Mouse (Mus musculus) heart, adult 11 months (tissue): ENCODE data around the gene Gm49361.
"Not testable (repeated sequence)": the region's sequence is repeated elsewhere in the genome, so short reads cannot be mapped to it uniquely, and the experiment has no call there.

Experiments used
- DNase-seq: peaks from one replicate; pipeline ENCODE4 v3.0.0; 2022

The Gm49361 gene

DNA sequence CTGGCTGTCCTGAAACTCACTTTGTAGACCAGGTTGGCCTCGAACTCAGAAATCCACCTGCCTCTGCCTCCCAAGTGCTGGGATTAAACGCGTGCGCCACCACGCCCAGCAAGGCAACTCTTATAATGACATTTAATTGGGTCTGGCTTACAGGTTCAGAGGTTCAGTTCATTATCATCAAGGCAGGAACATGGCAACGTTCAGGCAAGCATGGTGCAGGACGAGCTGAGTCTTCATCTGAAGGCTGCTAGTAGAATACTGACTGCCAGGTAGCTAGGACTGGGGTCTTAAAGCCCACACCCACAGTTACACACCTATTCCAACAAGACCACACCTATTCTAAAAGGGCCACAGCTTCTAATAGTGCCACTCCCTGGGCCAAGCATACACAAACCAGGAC is 57.8 kb downstream of the Gm49361 start:
- peak; percentile 85 for DNase-seq

DNA sequence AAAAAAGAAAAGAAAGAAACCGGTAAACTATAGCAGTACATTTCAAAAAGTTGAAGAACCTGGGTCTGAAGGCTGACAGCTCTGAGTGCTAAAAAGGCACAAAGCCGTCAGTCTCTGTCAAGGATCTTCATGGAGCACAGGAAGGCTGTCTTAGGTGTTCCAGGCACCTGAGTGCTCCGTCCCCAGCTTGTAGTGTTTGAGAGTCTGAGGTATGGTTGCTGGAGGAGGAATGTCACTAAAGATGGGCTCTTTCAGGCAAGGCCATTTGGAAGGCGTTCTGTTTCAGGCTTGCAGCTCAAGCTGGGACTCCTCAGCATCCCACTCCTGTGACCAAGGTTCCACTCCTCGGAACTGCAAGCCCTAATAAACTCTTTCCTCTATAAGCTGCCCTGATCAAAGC is 58.5 kb downstream of the Gm49361 start:
- peak; percentile 68 for DNase-seq

DNA sequence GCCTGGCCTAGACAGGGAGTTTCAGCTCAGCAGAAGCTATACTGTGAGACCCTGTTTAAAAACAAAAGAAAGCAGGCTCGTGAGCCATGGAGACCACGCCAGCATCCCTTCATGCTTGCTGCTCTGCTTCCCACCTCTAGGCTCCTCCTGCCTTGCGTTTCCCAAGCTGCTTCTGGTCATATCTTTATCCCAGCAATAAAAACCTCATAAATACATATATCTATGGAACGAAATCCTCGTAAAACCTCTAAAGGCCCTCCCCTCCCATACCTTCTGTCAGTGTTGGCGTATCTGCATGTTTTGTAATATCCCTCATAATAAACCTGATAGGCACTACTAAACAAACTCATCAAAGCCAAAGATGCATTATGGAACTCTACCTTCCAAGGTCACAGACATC is 59.3 kb downstream of the Gm49361 start:
- no peak for DNase-seq

DNA sequence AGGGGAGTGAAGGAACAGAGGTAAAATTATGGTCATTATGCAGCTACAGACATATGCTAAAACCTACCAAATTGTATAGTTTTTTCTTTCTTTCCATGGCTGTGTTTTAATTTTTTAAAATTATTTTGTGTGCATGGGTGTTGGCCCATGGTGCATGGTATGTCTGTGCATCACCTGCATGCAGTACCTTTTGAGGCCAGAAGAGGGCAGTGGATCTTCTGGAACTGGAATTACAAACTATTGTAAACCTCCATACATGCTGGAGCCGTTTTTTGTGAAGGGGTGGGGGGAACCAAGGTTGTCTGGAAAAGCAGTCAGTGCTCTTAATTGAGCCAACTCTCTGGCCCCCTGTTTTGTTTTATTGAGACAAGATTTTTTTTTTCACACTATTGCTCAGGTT is 61.3 kb downstream of the Gm49361 start:
- peak; percentile 96 for DNase-seq

DNA sequence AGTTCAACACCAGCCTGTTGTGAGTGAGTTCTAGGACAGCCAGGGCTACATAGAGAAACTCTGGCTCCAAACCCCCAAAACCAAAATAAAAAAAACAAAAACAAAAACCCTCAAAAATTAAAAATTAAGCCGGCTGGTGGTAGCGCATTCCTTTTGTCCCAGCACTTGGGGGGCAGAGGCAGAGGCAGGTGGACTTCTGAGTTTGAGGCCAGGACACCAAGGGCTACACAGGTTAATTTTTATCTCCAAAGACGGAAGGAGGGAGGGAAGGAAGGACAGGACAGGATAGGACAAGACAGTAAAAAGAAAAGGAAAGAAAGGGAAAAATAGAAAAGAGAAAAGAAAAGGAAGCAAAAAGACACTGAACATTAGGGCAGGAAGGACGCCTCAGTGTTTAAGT is 63.2 kb downstream of the Gm49361 start:
- DNase-seq, result peak; percentile 71

DNA sequence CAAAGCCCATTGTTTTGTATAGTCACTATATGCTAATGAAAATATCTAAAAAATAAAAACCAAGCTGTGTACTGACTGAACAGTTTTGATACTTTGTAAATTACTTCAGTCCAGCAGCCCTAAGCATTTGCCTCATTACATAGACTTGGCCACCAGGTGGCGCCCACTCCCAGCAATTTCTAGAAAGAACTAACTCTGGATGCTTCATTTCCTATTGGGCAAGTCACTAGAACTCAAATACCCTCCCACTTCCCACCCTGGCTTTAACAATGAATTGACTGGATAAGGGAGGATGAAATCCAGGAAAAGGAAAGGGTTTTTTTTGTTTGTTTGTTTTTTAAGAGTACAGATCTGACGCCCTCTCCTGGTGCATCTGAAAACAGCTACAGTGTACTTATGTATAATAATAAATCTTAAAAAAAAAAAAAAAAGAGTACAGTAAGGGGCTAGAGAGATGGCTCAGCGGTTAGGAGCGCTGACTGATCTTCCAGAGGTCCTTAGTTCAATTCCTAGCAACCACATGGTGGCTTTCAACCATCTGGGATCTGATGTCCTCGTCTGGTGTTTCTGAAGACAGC is 65.9 kb downstream of the Gm49361 start:
- DNase-seq, result peak; percentile 94

DNA sequence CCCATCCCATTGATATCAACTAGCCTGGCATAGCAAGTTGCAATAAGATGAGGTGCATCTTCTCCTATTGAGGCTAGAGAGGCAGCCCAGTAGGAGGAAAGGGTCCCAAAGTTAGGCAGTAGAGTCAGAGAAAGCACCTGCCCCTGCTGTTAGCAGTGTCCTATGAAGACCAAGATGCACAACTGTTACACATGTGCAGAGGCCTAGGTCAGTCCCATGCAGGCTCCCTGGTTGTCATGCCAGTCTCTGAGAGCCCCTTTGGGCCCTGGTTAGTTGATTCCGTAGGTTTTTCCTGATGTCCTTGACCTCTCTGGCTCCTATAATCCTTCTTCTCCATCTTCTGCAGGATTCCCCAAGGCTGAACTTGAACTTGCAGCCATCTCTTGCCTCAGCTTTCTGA is 66.4 kb downstream of the Gm49361 start:
- DNase-seq, result peak; percentile 73

DNA sequence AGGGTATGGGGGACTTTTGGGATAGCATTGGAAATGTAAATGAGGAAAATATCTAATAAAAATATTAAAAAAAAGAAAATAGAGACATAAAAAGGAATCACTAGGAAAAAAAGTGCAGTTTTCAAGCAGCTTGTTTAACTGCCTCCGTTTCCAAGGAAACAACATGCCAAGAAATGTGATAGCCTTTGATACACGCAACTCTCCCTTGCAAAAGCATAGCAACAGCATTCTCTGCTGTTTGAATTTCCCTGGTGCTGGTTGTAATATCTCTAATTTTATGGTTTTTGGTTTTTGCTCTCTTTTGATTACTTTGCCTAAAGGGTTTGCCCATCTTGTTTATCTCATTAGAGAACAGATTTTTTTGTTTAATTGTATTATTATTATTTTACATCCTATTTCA is 70.4 kb downstream of the Gm49361 start:
- no peak for DNase-seq

DNA sequence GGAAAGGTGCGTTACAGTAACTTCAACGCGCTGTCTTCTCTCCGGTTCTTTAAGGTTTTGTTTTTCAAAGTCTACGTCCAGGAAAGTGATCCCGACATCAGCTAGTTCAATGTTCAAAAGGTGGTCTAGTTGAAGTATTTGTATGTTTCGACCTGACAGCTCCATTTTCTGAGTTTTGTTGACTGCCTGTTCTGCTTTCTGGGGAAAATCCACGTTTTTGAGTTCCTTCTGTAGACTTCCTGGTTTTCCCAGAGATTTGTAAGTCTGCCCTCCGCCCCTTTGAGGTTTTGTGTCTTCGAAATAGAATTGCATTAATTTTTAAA is 80.3 kb downstream of the Gm49361 start:
- no peak for DNase-seq

DNA sequence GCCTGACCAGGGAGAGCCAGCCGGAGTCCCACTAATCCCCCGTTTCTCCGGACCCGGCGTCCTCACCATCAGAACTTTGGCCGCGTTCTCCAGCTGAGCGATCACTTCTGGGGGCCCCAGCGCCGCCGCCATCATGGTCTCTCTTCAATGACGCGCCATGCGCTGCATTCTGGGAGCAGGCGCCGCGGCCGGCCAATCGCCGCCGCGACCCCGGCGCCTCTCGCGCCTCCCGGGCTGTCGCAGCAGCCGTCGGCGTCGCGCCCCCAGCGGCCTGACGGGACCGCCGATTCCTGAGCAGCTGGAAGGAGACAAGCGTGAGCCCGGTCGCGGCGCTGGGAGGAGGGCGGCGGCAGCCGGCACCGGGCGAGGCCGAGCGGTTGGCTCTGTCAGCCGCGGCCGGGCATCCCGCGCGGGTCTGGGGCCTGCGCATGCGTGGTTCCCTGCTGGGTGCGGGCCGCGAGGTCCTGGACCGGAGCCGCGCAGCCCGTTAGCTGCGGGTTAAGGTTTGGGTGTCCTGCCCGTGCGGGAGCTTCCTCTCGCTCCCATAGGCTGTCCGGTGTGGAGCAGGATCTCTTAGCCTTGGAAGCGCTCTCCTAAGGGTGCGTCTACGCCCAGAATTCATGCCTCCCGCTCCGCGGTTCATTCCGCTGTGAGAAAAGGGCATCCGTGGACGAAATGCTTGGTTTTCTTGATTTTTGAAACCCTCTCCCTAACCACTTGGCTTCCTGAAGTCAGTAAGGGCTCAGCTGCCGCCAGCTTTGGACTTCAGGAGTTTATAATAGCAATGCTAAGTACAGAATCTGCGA is 80.9 kb downstream of the Gm49361 start, which contains the start of gene Xpo4:
Gene Xpo4 (minus strand): TSS at position 609 of the 806 bp plus-strand sequence.
- peak; percentile 99 for DNase-seq

DNA sequence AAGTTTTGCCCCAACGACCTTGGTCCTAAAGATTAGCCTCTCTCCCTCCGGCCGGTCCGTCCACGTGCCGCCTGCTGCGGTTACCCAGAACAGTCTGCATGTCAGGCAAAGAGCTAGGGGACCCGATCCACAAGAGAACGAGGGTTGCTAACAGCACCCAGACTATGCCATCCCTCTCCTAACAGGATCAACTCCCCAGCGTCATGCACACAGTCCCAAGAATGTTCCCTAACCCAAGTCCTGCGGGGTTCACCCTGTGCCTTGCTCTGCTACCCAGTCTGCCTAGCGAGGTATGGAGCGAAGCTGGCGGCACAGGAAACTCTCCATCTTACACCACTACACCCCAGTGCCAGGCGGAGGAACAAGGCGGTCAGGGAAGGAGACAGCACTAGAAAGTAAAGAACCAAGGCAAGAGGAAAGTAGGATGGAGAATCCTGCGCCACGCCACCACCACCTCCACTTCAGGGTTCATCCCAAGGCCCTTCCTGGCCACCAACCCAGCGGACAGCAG is 81.5 kb downstream of the Gm49361 start:
- peak; percentile 89 for DNase-seq

DNA sequence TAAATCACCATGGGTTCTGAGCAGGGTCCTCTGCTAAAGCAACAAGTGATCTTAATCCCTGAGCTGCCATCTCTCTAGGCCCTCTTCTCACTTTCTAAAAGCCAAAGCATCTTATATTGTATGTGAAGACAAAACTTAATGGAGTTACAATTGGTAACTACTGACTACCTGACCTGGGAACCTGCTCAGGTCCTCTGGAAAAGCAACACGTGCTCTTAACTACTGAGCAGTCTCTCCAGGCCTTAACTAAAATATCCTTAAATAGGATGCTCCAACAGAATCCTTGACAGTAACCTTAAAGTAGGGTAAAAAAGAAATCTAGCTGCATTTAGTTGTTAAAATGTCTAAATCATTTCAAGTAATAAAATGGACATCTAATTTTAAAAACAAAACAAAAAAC is 82.3 kb downstream of the Gm49361 start:
- no peak for DNase-seq

DNA sequence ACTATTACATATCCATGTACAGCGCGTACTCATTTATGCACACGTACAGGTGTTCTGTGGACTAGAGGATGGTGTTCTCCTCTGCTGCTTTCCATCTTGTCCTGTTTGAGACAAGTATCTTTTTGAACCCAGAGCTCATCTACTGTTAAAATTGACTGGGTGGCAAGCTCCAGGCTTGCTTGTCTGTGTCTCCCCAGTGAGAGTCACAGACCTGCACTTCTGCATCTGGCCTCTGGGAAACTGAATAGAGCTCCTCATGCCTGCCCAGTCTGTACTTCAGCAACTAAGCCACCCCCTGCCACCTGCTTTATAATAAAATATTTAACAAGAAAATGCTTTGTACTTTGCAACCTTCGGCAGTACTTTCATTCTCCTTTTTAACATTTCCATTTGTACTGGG is 87.6 kb downstream of the Gm49361 start:
- no peak for DNase-seq

DNA sequence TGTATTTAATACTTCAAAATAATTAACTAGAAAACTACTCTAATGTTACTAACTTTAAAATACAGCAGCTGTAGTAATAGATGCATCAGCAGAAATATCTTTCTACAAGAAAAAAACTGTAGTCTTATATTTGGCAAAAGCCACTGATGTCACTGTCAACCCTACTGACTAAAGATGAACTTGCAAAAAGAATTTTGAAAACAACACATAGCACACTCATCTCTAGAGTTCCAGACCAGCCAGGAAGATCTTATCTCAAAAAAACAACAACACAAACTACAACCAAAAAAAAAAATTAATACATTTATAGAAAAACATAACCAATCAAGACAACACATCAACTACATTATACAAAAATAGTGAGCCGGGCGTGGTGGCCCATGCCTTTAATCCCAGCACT is 88.4 kb downstream of the Gm49361 start:
- no peak for DNase-seq

DNA sequence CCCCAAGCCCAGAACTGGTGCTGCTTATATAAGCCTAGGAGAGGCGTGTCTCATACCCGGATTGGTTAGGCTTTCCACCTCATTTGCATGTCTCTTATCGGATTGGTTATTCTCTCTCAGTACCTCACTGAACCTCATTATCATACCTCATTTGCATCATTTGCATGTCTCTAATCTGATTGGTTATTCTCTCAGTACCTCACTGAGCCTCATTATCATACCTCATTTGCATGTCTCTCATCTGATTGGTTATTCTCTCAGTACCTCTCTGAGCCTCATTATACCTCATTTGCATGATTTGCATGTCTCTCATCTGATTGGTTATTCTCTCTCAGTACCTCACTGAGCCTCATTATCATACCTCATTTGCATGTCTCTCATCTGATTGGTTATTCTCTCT is 89.4 kb downstream of the Gm49361 start:
- DNase-seq, result not testable (repeated sequence)

DNA sequence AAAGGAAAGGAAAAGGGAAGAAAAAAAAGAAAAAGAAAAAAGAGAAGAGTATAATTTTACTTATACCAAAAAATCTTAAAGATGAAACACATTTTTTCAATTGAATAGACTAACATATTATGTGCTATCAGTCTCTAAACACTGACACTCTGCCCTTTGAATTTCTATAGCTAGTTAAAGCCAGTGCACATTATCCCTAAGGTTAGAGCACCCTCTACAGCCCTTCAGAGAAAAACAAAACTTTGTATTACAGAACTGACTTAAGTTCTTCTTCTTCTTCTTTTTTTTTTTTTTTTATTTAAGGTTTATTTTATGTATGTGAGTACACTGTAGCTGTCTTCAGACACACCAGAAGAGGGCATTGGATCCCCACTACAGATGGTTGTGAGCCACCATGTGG is 96.4 kb downstream of the Gm49361 start:
- DNase-seq, result no peak

DNA sequence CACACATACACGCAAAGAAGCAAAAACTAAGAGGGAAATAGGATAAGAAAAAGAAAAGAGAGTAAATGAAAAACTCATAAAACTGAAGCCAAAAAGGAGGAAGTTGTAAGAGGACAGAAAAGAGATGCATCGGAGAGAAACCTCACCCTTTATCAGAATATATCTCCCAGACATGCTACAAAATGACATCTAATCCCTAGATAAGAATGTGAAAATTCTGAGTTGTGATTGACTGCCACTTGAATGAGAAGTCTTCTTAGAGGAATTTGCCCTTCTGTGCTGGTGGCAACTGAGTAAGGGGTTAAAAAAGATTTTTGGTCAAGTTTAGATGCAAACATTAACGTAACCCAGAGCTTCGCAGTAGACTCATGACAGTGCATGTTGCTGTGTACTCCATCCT is 99.7 kb downstream of the Gm49361 start:
- no peak for DNase-seq

DNA sequence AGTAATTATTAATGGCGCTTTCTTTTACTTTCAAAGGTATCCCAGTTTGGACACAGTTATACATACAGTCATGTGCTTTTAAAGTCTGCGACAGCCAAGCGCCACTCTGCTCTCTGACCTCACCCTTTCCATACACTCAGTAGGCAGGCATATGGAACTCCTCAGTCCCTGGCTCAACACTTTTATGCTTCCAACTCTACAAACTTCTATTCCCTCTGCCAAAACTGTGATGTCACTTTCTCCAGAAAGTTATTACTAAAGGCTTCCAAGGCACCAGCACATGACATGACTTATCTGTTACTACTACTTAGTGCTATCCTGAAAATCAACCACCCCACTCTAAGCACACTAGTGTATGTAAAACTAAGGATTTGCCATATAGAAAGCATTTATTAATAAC is 106.8 kb downstream of the Gm49361 start:
- peak; percentile 90 for DNase-seq

DNA sequence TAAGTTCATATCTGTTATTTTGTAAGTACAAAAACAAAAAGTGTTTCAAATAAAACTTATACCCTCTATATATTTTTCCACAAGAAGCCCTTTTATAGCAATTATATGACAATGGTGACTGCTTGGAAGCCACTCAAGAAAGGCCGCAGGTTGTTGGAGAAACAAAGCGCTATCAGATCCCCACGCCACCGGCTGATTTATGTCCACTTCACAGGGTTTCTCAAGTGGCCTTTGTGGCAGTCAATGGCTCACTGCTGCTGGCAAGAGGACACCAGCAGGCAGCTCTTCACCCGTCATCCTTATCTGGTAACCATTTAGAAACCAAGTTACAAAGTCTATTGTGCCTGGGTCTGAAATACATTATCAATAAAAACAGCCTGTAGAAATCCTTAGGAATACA is 111.8 kb downstream of the Gm49361 start:
- no peak for DNase-seq

DNA sequence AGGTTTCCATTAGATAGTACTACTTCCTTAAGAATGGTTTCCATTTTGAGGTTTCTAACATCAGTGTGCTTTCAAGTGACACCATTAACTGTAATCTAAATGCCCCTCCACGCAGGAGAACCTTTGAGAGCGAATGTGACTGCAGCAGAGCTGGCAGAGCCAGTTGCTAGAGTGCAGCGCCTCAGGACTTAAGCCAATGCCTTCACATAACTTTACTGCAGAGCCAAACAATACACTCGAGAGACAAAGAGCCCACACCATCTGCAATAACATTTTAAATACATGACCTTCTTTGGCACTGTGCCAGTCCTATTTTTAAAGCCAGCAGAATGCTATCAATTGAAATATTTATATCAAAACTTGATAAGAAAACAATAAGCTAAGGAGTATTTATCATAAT is 116.3 kb downstream of the Gm49361 start:
- DNase-seq, result peak; percentile 88

DNA sequence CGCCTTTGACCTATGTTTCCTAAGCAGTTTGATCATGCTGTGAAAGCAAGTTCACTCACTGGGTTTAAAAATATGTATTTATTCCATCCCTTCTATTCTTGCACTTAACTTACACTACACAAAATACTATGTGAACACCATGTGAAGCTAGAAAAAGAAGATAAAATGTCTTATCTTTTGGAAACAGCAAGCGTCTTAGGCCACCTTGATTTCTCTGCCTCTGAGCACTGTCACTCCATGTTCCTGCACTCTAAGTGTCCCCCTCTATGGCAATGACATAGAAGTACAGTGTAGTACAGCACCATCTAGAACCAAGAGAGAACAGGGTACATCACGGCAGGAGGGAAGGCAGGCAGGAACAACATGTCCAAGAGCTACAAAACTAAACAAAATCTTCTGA is 123.0 kb downstream of the Gm49361 start:
- no peak for DNase-seq

DNA sequence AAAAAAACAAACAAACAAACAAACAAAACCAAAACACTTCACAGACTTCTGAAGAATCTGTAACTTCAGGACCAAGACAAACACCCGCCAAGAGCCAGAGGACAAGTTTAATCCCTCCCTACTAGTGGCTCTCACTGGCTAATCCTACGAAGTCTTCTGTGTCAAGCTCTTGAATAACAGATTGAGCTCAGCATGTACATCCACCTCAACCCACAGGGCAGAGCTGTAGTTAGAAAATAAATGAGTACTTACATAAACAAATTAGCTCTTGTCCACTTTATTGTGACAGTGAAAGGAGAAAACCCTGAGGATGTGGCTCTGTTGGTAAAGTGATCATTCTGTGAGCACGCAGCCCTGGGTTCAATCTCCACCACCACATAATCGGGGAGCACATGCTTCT is 124.2 kb downstream of the Gm49361 start:
- no peak for DNase-seq

DNA sequence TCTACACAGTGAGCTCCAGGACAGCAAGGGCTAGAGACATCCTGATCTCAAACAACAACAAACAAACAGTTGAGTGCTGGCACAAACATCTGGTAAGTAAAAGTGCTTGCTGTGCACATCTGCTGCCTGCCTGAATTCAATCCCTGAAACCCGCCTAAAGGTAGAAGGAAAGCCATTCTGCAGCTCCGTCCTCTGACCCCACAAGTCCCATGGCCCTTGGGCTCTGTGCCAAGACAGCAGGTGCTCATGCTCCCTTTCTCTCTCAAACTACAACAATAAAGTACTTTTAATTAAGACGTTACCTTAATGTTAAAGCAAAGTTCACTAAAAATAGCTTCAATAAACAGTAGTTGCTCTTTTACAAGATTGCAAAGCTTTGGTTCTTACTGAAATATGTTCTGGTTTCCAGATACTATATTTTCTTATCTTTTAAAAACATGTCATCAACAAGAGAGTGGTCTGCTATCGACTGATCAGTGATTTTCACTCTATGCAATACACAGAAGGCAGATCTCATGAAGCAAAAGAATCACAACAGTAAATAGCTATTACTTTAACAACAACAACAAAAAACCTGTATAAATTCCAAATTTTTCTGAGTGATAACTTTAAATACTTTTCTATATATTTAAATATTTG is 125.2 kb downstream of the Gm49361 start:
- DNase-seq, result no peak

DNA sequence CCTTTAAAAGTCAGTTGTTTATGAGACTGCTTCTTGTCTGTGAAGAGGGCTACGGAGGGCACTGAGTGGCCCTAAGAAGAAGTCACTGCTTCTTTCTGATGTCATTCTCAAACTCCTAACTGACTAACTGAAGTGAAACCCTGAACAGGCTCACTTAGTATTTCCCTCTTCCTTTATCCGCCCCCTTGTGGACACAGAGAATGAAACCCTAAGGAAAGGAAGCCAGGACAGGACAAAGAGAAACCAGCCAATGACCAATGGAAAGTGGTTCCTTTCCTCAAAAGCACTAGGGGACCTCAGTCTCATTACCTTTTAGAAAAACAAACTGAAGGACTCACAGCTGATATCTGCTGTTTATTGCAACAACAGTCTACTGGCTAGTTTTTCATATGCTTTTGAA is 126.4 kb downstream of the Gm49361 start:
- peak; percentile 91 for DNase-seq
